Mouse (Mus musculus) limb, embryonic 11.5 days (tissue): Measurements from ENCODE around the gene Slc7a5. TPM values are rescaled to one million over a fixed set of nuclear protein-coding genes. Genes with fewer than 3 reads are reported as not detected.
A peak's percentile ranks its signal among the peaks of the same experiment; 100 is the strongest.

ENCODE experiments used
- ATAC-seq: fragments of 200-750 bp; cut with Nextera tagmentation; 2 replicates; pipeline ENCODE4 v1.8.0; 2017; ENCODE audit warnings: low read depth; ENCODE audit not compliant: insufficient number of reproducible peaks, low FRiP score, low TSS enrichment
- DNase-seq: peaks from one replicate; pipeline ENCODE4 v3.0.0-alpha.2; 2015; ENCODE audit warnings: low spot score
- H3K27ac ChIP-seq: fragments of 300-500 bp; sonication (generic); replicated peaks from 2 replicates; pipeline ENCODE4 v1.5.1; 2014; ENCODE audit warnings: low read depth, mild to moderate bottlenecking, low read length
- H3K27me3 ChIP-seq: fragments of 300-500 bp; sonication (generic); 2 replicates; pipeline ENCODE4 v1.6.1; 2014; ENCODE audit warnings: mild to moderate bottlenecking, low read length, mixed read lengths; ENCODE audit not compliant: control insufficient read depth, insufficient read depth
- H3K36me3 ChIP-seq: fragments of 300-500 bp; sonication (generic); 2 replicates; pipeline ENCODE4 v1.6.1; 2014; ENCODE audit warnings: mild to moderate bottlenecking, low read length, moderate library complexity, mixed read lengths; ENCODE audit not compliant: control insufficient read depth, insufficient read depth
- H3K4me1 ChIP-seq: fragments of 300-500 bp; sonication (generic); 2 replicates; pipeline ENCODE4 v1.6.1; 2014; ENCODE audit warnings: low read length, mixed read lengths; ENCODE audit not compliant: control insufficient read depth, insufficient read depth
- H3K4me2 ChIP-seq: fragments of 300-500 bp; sonication (generic); 2 replicates; pipeline ENCODE4 v1.6.1; 2014; ENCODE audit warnings: low read depth, mild to moderate bottlenecking, moderate library complexity; ENCODE audit not compliant: severe bottlenecking
- H3K4me3 ChIP-seq: fragments of 300-500 bp; sonication (generic); 2 replicates; pipeline ENCODE4 v1.5.1; 2014; ENCODE audit warnings: low read depth, low read length
- H3K9ac ChIP-seq: fragments of 300-500 bp; sonication (generic); 2 replicates; pipeline ENCODE4 v1.6.1; 2014; ENCODE audit warnings: mild to moderate bottlenecking, low read length
- H3K9me3 ChIP-seq: fragments of 300-500 bp; sonication (generic); 2 replicates; pipeline ENCODE4 v1.6.1; 2016; ENCODE audit warnings: low read length; ENCODE audit not compliant: control insufficient read depth
- WGBS: fragments of 180-500 bp; shearing (Covaris S2); extraction: QIAGEN DNeasy Blood & Tissue Kit; methylation state at CpG from one replicate; pipeline ENCODE4 v1.1.7; 2014; 5-methylcytosine and 5-hydroxymethylcytosine counted together
- polyA plus RNA-seq: library from polyadenylated mRNA; unstranded; fragments of >200 nt; fragmentation: Nextera tagmentation; extraction: Ambion mirVana; gene quantifications from 2 replicates; pipeline ENCODE4 v1.2.1, GENCODE M21; 2014

Gene Slc7a5
- polyA plus RNA-seq, 1 experiment from 2014 or later: 15.2 TPM

DNA sequence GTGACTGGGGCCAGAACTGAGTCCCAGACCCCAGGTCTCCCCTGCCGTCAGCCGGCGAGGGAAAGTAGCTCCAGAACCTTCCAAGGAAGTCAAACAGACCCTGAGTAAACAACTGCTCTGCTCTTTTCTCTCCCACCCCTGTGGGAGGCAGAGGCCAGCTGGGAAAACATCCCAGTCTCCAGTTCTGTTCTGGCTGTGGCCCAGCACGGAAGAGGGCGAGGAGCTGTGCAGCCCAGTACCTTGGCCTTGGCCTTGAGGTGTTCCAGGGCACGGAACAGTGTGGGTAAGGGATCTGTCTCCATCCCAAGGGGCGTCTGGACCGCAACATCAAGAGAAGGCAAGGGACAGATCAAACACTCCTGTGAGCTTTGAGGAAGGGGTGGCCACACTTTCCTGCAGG lies 14.6 kb upstream of the Slc7a5 start:
- Histone ChIP-seq H3K4me3 (no peak overlapping the region), H3K27ac (no peak overlapping the region), H3K27me3 (no peaks in the 10 kb centered on the region), H3K4me2 (no peak overlapping the region), H3K4me1 (no peaks in the 10 kb centered on the region; the same call in 1 of the 2 replicates), H3K9me3 (no peaks in the 10 kb centered on the region), H3K9ac (no peak overlapping the region), H3K36me3 (no peaks in the 10 kb centered on the region)
- ATAC-seq: no peak
- no peak for DNase-seq
- 77% methylated on average over 8 of the region's 8 CpGs for WGBS

GRCm38 (mm10) chr8:121921582-121921981 lies 14.1 kb upstream of the Slc7a5 start:
- Histone ChIP-seq H3K36me3 (no peaks in the 10 kb centered on the region), H3K27me3 (no peaks in the 10 kb centered on the region), H3K27ac (no peak overlapping the region), H3K9ac (no peak overlapping the region), H3K4me1 (no peaks in the 10 kb centered on the region; the same call in 1 of the 2 replicates), H3K4me3 (no peak overlapping the region), H3K9me3 (no peaks in the 10 kb centered on the region), H3K4me2 (no peak overlapping the region)
- ATAC-seq: no peak
- no peak for DNase-seq
- WGBS: 83% methylated on average over 8 of the region's 8 CpGs

DNA sequence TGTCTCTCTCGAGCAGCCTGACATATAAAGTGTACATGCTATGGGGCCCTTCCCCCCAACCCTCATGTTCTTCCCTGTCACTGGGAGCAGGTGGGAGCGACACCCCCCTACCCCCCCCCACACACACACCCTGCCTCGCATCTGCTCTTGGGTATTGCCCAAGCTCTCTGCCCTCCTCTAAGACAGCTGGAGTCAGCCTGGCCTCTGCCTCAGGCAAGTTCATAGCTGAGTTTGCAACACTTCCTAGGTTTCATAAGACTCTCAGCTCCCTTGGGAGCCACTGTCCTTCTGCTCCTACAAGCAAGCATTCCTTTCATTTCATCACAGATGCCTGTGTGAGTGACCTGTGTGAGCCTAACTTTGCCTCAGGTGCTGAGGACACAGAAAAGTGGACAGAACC lies 12.2 kb upstream of the Slc7a5 start:
- no peak for DNase-seq
- no peak overlapping the region for H3K27ac ChIP-seq

GRCm38 (mm10) chr8:121919158-121919557 lies 11.7 kb upstream of the Slc7a5 start:
- Histone ChIP-seq H3K27ac (no peak overlapping the region), H3K36me3 (no peaks in the 10 kb centered on the region), H3K9ac (no peak overlapping the region), H3K4me1 (no peaks in the 10 kb centered on the region; the same call in 1 of the 2 replicates), H3K4me2 (no peak overlapping the region), H3K9me3 (no peaks in the 10 kb centered on the region), H3K4me3 (no peak overlapping the region), H3K27me3 (no peaks in the 10 kb centered on the region)
- ATAC-seq: no peak
- DNase-seq: no peak
- WGBS: 81% methylated on average over 4 of the region's 4 CpGs

More for the DNA sequence above, 12.2 kb upstream of the Slc7a5 start:
- H3K4me1 ChIP-seq: no peaks in the 10 kb centered on the region; the same call in 1 of the 2 replicates
- no peaks in the 10 kb centered on the region for H3K36me3 ChIP-seq
- H3K4me3 ChIP-seq: no peak overlapping the region
- 44% methylated on average over 3 of the region's 3 CpGs for WGBS
- ATAC-seq: no peak
- no peak overlapping the region for H3K4me2 ChIP-seq
- no peak overlapping the region for H3K9ac ChIP-seq
- no peaks in the 10 kb centered on the region for H3K27me3 ChIP-seq
- no peaks in the 10 kb centered on the region for H3K9me3 ChIP-seq

GRCm38 (mm10) chr8:121913378-121913777 lies 5.9 kb upstream of the Slc7a5 start:
- 0 out of 2 replicates have a peak, but pooled peaks cover under 1% of the 10 kb centered on the region for H3K4me1 ChIP-seq
- no peak overlapping the region for H3K9ac ChIP-seq
- H3K4me2 ChIP-seq: no peak overlapping the region
- no peak overlapping the region for H3K27ac ChIP-seq
- no peak for DNase-seq
- no peaks in the 10 kb centered on the region for H3K9me3 ChIP-seq
- no peak for ATAC-seq
- H3K4me3 ChIP-seq: no peak overlapping the region
- 87% methylated on average over 8 of the region's 8 CpGs for WGBS
- no peaks in the 10 kb centered on the region for H3K36me3 ChIP-seq
- no peaks in the 10 kb centered on the region for H3K27me3 ChIP-seq

DNA sequence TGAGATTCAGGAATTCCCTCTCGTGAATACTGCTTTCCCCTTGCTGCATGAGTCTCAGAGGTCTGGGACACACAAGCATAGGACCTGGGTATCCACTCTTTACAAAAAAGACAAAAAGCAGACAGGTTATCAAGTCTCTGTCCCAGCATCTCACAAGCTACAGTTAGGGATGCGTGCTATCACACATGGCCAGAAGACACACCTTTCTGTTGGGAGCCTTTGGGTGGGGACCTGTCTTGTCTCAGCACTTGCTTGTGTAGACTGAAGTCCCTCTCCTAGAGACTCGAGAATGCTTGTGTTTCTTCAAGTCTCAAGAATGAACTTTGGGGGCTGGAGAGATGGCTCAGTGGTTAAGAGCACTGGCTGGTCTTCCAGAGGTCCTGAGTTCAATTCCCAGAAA lies 5.3 kb upstream of the Slc7a5 start:
- Histone ChIP-seq H3K4me1 (peaks cover 6% of the 10 kb centered on the region; the same call in 1 of the 2 replicates), H3K4me2 (no peak overlapping the region), H3K9ac (no peak overlapping the region), H3K4me3 (no peak overlapping the region), H3K9me3 (no peaks in the 10 kb centered on the region), H3K27me3 (no peaks in the 10 kb centered on the region), H3K27ac (no peak overlapping the region), H3K36me3 (no peaks in the 10 kb centered on the region)
- no peak for DNase-seq
- WGBS: 71% methylated on average over 3 of the region's 3 CpGs
- no peak for ATAC-seq

GRCm38 (mm10) chr8:121911987-121912386 lies 4.5 kb upstream of the Slc7a5 start:
- ATAC-seq (no peak), DNase-seq (no peak)
- Histone ChIP-seq H3K4me1 (peaks cover 6% of the 10 kb centered on the region; the same call in 1 of the 2 replicates), H3K4me2 (no peak overlapping the region), H3K27ac (no peak overlapping the region), H3K4me3 (no peak overlapping the region), H3K9me3 (no peaks in the 10 kb centered on the region), H3K36me3 (no peaks in the 10 kb centered on the region), H3K27me3 (no peaks in the 10 kb centered on the region), H3K9ac (no peak overlapping the region)
- WGBS: 80% methylated on average over 7 of the region's 7 CpGs

DNA sequence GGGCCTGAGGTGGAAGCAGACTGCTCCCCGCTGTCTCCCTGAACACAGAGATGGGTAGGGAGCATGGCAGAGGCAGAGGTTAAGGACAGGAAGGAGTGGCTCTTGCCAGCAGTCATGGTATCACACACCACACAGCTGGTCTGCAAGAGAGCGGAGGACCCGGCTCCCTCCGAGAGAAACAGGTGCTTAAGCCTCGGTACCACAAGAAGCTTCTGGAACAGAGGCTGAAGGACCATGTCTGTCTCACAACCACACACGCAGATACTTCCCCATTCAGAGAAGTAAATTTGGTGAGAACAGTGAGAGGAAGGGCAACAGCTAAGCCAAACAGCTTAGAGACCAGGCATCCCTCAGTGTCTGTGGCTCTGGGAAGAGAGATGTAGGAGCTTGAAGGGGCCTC lies 3.9 kb upstream of the Slc7a5 start:
- H3K36me3 ChIP-seq: no peaks in the 10 kb centered on the region
- no peak for ATAC-seq
- H3K9me3 ChIP-seq: no peaks in the 10 kb centered on the region
- peaks cover 6% of the 10 kb centered on the region; the same call in 1 of the 2 replicates for H3K4me1 ChIP-seq
- H3K4me2 ChIP-seq: no peak overlapping the region
- no peak for DNase-seq
- H3K9ac ChIP-seq: no peak overlapping the region
- 84% methylated on average over 6 of the region's 6 CpGs for WGBS
- H3K27ac ChIP-seq: no peak overlapping the region
- H3K27me3 ChIP-seq: no peaks in the 10 kb centered on the region
- H3K4me3 ChIP-seq: no peak overlapping the region

GRCm38 (mm10) chr8:121909663-121910062 lies 2.2 kb upstream of the Slc7a5 start:
- Histone ChIP-seq H3K27me3 (peaks cover 2% of the 10 kb centered on the region; the same call in 1 of the 2 replicates), H3K9me3 (no peaks in the 10 kb centered on the region), H3K36me3 (no peaks in the 10 kb centered on the region), H3K4me1 (peaks cover 12% of the 10 kb centered on the region; the same call in 1 of the 2 replicates), H3K4me3 (no peak overlapping the region), H3K9ac (no peak overlapping the region), H3K4me2 (no peak overlapping the region), H3K27ac (no peak overlapping the region)
- DNase-seq (peak; percentile 85), ATAC-seq (no peak)
- 9% methylated on average over 6 of the region's 6 CpGs for WGBS
